Mouse (Mus musculus) bone marrow, adult 2 months (tissue): ENCODE measurements at regions not wholly inside any gene's neighbourhood (a gene's known extent, or its start where the extent isn't known, plus 50 kb on each side); places are given as distances from the start of the nearest gene placed in this dataset.

Source experiments
- CTCF ChIP-seq: fragments of 200-500 bp; IDR thresholded peaks from 2 replicates; pipeline ENCODE4 v1.5.1; 2011; ENCODE audit warnings: low read length, control low read depth; ENCODE audit not compliant: control insufficient read depth, insufficient read depth
- POLR2A ChIP-seq: fragments of 200-500 bp; IDR thresholded peaks from 2 replicates; pipeline ENCODE4 v1.6.1; 2011; ENCODE audit warnings: low read depth, mild to moderate bottlenecking, control low read depth, low read length, borderline replicate concordance; ENCODE audit not compliant: control insufficient read depth

- TF ChIP-seq POLR2A (no peak), CTCF (no peak)
Measured at GRCm38 (mm10) chr3:66373807-66374575, 77.4 kb upstream of the Veph1 start.
